Mouse (Mus musculus) neural tube, embryonic 15.5 days (tissue): Measurements from ENCODE around the gene Dusp2. TPM values are rescaled to one million over a fixed set of nuclear protein-coding genes. Genes with fewer than 3 reads are reported as not detected.
A peak's percentile ranks its signal among the peaks of the same experiment; 100 is the strongest.

ENCODE experiments used
- ATAC-seq: fragments of 200-750 bp; cut with Nextera tagmentation; 2 replicates; pipeline ENCODE4 v1.8.0; 2017; ENCODE audit warnings: mild to moderate bottlenecking, moderate TSS enrichment, moderate library complexity; ENCODE audit not compliant: low FRiP score
- H3K27ac ChIP-seq: fragments of 300-500 bp; sonication (generic); replicated peaks from 2 replicates; pipeline ENCODE4 v1.5.1; 2015; ENCODE audit warnings: mild to moderate bottlenecking, inconsistent platforms
- H3K27me3 ChIP-seq: fragments of 300-500 bp; sonication (generic); replicated peaks from 2 replicates; pipeline ENCODE4 v1.6.1; 2015; ENCODE audit warnings: inconsistent platforms
- H3K36me3 ChIP-seq: fragments of 300-500 bp; sonication (generic); 2 replicates; pipeline ENCODE4 v1.6.1; 2015; ENCODE audit warnings: inconsistent platforms
- H3K4me1 ChIP-seq: fragments of 300-500 bp; sonication (generic); 2 replicates; pipeline ENCODE4 v1.6.1; 2015; ENCODE audit warnings: inconsistent platforms
- H3K4me2 ChIP-seq: fragments of 300-500 bp; sonication (generic); 2 replicates; pipeline ENCODE4 v1.6.1; 2015; ENCODE audit warnings: inconsistent platforms, mild to moderate bottlenecking, moderate library complexity
- H3K4me3 ChIP-seq: fragments of 300-500 bp; sonication (generic); replicated peaks from 2 replicates; pipeline ENCODE4 v1.5.1; 2015; ENCODE audit warnings: mild to moderate bottlenecking, inconsistent platforms
- H3K9ac ChIP-seq: fragments of 300-500 bp; sonication (generic); replicated peaks from 2 replicates; pipeline ENCODE4 v1.6.1; 2015; ENCODE audit warnings: mild to moderate bottlenecking, inconsistent platforms
- H3K9me3 ChIP-seq: fragments of 300-500 bp; sonication (generic); replicated peaks from 2 replicates; pipeline ENCODE4 v1.6.1; 2016; ENCODE audit warnings: inconsistent platforms
- WGBS: fragments of 180-500 bp; shearing (Covaris S2); methylation state at CpG from one replicate; pipeline ENCODE4 v1.1.7; 2015; ENCODE audit warnings: mixed read lengths; 5-methylcytosine and 5-hydroxymethylcytosine counted together
- polyA plus RNA-seq: library from polyadenylated mRNA; unstranded; fragments of >200 nt; fragmentation: Nextera tagmentation; extraction: Ambion mirVana; gene quantifications from 2 replicates; pipeline ENCODE4 v1.2.1, GENCODE M21; 2015

Gene Dusp2
- polyA plus RNA-seq, 1 experiment from 2014 or later: 18.2 TPM

DNA sequence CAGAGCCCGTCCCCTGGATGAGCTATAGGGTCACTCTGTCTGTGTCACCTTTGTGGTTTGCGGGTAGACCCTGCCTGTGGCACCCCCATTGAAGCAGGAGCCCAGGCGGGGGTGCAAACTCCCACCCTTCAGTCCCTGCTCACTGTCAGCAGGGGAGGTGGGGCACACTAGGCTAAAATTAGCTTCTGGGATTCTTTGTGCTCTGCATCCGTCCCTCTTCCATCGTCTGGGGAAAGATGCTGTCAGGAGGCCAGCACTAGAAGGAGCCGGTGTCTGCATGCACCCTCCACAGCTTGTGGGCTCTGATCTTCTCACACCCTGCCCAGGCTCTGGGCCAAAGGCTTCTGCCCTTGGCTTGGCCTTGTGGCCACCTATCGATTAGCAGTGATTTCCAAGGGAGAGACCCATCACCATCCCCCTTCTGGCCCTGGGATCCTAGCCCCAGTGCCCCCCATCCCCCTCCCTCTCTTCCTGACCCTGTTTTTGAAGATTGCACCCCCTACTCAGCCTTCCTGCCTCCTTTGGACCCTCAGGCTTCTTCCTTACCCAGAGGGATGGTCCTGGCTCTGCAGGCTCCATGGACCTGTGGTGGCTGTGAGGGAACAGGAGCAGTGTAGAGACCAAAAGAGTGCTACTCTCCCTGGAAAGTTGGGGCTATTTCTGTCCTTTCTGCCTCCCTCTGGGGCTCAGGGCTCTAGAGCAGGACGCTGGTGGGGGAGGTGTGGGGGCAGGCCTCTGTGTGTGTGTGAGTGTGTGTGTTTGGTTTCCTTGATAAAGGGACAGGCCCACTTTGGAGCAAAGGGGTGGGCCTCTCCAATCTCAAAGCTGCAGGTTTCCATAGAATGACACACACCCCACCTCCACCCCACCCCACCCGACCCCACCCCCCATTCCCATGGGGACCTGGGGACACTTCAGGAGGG, 34.9 kb downstream of the Dusp2 start:
- Histone ChIP-seq H3K27ac (no peak overlapping the region), H3K4me3 (no peak overlapping the region), H3K9me3 (no peaks in the 10 kb centered on the region), H3K9ac (no peak overlapping the region), H3K4me1 (no peaks in the 10 kb centered on the region), H3K27me3 (peaks cover 19% of the 10 kb centered on the region), H3K4me2 (no peak overlapping the region), H3K36me3 (no peaks in the 10 kb centered on the region)
- no peak for ATAC-seq
- WGBS: 52% methylated on average over 9 of the region's 9 CpGs

DNA sequence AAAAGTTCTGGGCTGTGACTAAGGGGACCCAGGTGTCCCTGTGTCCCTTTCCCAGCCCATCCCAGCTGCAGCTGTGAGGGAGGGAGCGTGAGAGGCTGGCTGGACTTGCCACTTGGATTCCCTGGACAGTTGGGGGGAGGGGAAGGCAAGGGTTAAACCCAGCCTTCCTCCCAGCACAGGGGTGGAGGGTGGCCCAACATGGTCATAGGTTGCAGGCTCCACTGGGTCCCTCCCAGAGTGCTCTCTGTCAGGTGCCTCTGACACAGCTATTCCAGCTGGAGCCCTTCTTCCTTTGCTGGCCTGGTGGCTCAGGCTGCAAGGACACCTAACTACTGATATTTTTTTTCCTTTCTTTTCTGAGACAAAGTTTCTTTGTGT, 35.5 kb downstream of the Dusp2 start:
- no peak overlapping the region for H3K4me3 ChIP-seq
- no peaks in the 10 kb centered on the region for H3K4me1 ChIP-seq
- no peak for ATAC-seq
- H3K27ac ChIP-seq: no peak overlapping the region
- H3K36me3 ChIP-seq: no peaks in the 10 kb centered on the region
- H3K9me3 ChIP-seq: no peaks in the 10 kb centered on the region
- H3K27me3 ChIP-seq: peaks cover 13% of the 10 kb centered on the region
- no peak overlapping the region for H3K9ac ChIP-seq
- H3K4me2 ChIP-seq: no peak overlapping the region
- 100% methylated on average over 1 of the region's 1 CpGs for WGBS

DNA sequence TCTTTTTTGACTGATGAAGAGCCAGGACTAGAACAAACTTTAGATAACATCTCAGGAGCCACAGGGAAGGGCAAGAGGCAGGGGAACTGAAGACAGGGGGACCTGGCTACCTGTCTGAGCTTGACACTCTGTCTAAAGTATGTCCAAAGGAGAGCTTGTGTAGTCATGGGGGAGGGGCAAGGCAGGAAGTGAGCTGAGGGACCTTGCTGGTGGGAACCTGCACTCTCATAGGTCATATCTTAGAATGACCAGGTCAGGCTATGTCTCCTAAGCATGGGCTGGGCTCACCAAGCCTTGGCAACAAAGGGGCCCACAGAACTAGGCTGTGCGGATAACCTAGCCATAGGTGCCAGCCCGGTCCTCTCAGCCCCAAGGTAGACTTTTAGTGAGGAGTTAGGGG, 36.1 kb downstream of the Dusp2 start:
- WGBS: 88% methylated on average over 2 of the region's 2 CpGs
- no peaks in the 10 kb centered on the region for H3K9me3 ChIP-seq
- no peak overlapping the region for H3K27ac ChIP-seq
- no peak overlapping the region for H3K4me3 ChIP-seq
- ATAC-seq: no peak
- H3K9ac ChIP-seq: no peak overlapping the region
- H3K27me3 ChIP-seq: peaks cover 10% of the 10 kb centered on the region
- no peaks in the 10 kb centered on the region for H3K36me3 ChIP-seq
- H3K4me1 ChIP-seq: no peaks in the 10 kb centered on the region
- H3K4me2 ChIP-seq: no peak overlapping the region

DNA sequence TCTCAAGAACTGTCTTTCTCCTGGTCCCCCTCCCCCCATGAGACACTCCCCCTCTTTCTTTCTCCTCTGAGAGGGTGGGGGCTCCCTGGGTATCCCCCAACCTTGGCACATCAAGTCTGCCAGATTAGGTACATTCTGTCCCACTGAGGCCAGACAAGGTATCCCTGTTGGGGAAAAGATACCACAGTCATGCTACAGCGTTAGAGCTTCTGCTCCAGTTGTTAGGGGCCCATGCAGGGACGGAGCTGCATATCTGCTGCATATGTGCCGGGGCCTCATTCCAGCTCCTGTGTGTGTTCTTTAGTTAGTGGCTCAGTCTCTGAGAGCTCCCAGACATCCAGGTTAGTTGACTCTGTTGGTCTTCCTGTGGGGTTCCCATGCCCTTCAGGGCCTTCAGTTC, 38.2 kb downstream of the Dusp2 start:
- peaks cover 5% of the 10 kb centered on the region for H3K4me1 ChIP-seq
- H3K4me2 ChIP-seq: no peak overlapping the region
- no peaks in the 10 kb centered on the region for H3K36me3 ChIP-seq
- no peak overlapping the region for H3K27ac ChIP-seq
- H3K9ac ChIP-seq: no peak overlapping the region
- 88% methylated on average over 3 of the region's 3 CpGs for WGBS
- no peaks in the 10 kb centered on the region for H3K9me3 ChIP-seq
- no peaks in the 10 kb centered on the region for H3K27me3 ChIP-seq
- no peak for ATAC-seq
- no peak overlapping the region for H3K4me3 ChIP-seq

DNA sequence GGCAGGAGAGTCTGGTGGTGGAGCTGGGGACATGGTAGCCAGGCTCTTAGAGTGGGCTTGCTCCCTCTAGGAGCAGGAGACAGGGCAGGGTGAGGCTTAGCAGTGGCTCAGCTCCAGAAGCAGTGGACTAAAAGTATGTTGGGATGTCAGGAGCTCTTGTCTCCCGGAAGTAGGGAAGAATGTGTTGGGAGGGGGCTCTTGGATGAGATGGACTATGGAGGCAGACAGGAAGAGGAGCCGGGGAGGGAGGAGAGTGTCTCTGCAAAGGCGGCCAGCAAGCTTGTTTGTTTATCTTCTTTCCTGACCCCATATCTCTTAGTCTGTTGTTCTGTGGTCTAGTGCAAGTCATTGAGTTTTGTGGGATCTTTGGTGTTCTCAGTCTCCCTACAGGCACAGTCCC, 39.1 kb downstream of the Dusp2 start:
- H3K9ac ChIP-seq: no peak overlapping the region
- no peaks in the 10 kb centered on the region for H3K27me3 ChIP-seq
- peaks cover 5% of the 10 kb centered on the region for H3K4me1 ChIP-seq
- no peak for ATAC-seq
- H3K36me3 ChIP-seq: no peaks in the 10 kb centered on the region
- no peak overlapping the region for H3K4me3 ChIP-seq
- no peak overlapping the region for H3K4me2 ChIP-seq
- H3K9me3 ChIP-seq: no peaks in the 10 kb centered on the region
- no peak overlapping the region for H3K27ac ChIP-seq
- WGBS: 76% methylated on average over 3 of the region's 3 CpGs

DNA sequence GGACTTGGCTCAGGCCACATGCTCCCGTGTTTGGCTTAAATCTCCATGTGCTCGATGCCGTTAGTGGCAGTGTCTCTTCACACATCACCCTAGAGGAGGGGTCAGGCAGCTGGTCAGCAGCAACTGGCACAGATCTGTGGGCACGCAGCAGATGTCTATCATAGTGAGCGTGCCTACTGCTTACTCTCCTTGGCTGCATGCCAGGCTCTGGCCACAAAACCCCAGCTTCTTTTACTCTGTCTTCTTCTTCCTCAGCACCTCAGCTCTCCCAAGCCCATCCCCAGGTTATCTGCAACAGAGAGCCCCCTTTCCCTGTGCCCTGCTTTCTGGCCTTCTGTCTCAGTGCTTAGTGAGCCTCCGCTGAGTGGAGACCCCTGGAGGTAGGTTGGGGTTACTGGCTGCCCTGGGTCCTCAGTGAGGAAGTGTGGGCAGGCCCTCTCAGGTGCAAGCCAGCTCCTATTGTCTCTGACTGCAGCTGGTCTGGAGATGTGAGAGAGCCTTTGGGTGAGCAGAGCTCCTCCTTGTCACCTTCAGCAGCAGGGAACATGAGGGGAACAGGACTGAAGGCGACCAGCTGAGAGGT, 39.9 kb downstream of the Dusp2 start:
- no peaks in the 10 kb centered on the region for H3K36me3 ChIP-seq
- no peak overlapping the region for H3K9ac ChIP-seq
- H3K4me1 ChIP-seq: peaks cover 5% of the 10 kb centered on the region
- no peak overlapping the region for H3K4me2 ChIP-seq
- no peaks in the 10 kb centered on the region for H3K27me3 ChIP-seq
- no peak overlapping the region for H3K27ac ChIP-seq
- 50% methylated on average over 7 of the region's 7 CpGs for WGBS
- ATAC-seq: no peak
- H3K4me3 ChIP-seq: no peak overlapping the region
- no peaks in the 10 kb centered on the region for H3K9me3 ChIP-seq

DNA sequence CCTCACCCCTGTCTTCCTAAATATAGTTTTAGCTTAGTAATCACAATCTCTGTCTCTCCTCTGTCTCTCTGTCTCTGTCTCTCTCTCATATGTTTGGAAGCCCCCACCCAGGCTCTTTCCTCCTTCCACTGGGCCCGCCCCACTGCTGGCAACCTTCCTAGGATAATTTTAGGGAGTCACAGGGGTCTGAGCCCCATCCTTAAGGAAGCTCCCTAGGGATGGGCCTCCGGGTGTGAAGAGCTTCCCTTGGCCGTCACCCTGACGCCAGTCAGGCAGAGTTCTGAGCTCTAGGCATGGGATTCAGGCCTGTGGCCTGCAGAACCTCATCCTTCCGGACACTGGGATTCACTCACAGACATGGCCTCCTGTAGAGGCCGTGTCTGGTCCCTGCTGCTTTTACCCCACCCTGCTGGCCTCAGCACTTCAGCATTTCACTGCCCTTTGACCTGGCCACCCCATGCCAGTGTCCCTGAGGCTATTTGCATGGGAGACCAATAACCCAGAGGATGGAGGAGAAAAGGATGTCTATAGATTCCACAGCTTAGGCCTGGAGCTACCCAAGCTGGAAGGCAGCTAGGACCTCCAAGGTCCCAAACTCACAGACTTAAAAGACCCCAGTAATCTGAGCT, 40.6 kb downstream of the Dusp2 start:
- 87% methylated on average over 6 of the region's 6 CpGs for WGBS
- H3K27ac ChIP-seq: no peak overlapping the region
- no peaks in the 10 kb centered on the region for H3K9me3 ChIP-seq
- ATAC-seq: no peak
- H3K4me1 ChIP-seq: peaks cover 5% of the 10 kb centered on the region
- H3K9ac ChIP-seq: no peak overlapping the region
- H3K27me3 ChIP-seq: no peaks in the 10 kb centered on the region
- no peaks in the 10 kb centered on the region for H3K36me3 ChIP-seq
- no peak overlapping the region for H3K4me2 ChIP-seq
- H3K4me3 ChIP-seq: no peak overlapping the region

DNA sequence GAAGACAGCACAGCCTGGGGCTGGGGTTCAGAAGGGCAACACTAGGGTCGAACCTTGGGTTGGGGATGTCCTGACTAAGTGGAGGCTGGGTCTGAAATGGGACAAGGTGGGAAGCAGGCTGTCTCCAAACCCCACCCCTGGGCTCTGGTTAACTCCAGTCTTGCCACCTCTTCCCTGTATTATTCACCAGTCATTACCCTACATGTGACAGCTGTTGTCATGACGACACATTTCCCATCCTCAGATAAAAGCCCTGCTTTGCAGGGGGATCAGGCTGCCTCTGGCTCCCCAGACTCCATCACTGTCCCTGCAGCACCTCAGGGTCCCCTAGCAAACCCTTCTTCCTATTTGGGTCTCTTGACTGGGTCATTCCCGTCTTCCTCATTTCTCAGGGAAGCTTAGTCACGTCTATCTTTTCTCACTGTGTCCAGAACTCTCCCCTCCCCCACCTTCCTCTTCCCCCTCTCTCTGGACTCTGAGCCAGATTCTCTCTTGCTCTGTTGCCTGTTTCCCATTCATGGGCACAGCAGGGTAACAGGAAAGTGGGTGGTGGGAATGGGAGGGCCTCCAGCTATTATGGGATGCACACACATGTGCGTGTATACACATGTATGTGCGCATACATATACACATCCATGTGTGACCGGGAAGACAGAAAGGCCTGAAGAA, 42.1 kb downstream of the Dusp2 start:
- Histone ChIP-seq H3K27me3 (no peaks in the 10 kb centered on the region), H3K9me3 (no peaks in the 10 kb centered on the region), H3K4me3 (no peak overlapping the region), H3K4me2 (no peak overlapping the region), H3K27ac (no peak overlapping the region), H3K36me3 (no peaks in the 10 kb centered on the region), H3K9ac (no peak overlapping the region), H3K4me1 (peaks cover 5% of the 10 kb centered on the region)
- 65% methylated on average over 7 of the region's 7 CpGs for WGBS
- 0 out of 2 replicates have a peak, but pooled peaks have one; percentile 21 for ATAC-seq

DNA sequence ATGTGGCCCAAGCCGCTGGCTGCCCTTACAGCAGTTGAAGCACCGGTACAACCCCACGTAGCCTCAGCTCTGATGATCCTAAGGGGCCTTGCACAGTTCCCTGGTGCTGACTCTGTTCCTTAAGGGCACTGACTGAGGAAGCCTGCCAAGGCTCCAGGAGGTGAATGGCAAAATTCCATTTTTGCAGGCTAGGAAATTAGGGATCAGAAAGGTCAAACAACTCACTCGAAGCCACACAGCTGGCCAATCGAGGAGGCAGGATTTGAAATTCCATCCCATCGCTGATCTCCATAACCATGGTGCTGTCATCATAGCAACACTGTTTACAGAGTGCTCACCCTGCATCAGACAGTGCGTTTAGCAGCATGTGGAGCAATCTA, 42.6 kb downstream of the Dusp2 start:
- Histone ChIP-seq H3K4me1 (peaks cover 5% of the 10 kb centered on the region), H3K27me3 (no peaks in the 10 kb centered on the region), H3K4me3 (no peak overlapping the region), H3K9ac (no peak overlapping the region), H3K27ac (no peak overlapping the region), H3K9me3 (no peaks in the 10 kb centered on the region), H3K4me2 (no peak overlapping the region), H3K36me3 (no peaks in the 10 kb centered on the region)
- 70% methylated on average over 7 of the region's 7 CpGs for WGBS
- ATAC-seq: no peak

DNA sequence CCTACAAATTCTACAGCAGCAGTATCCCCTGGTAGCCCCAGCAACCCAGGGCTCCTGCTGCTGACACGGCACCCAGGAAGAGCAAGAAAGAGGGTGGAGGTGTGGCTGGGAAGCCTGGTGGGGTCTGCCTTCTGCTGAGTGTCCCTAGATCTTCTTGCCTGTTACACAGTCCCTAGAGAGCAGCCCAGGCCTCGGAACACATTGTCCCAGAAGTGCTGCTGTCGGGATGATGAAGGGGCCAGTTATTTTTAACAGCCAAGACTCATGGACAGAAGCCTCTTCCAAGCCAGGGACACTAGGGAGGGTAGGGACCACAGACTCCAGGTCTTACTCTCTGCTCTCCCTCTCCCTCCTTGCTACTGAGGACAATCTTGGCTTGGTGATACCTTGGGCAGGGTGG, 43.3 kb downstream of the Dusp2 start:
- no peaks in the 10 kb centered on the region for H3K27me3 ChIP-seq
- H3K4me3 ChIP-seq: no peak overlapping the region
- H3K36me3 ChIP-seq: no peaks in the 10 kb centered on the region
- H3K4me1 ChIP-seq: peaks cover 5% of the 10 kb centered on the region
- no peak for ATAC-seq
- H3K27ac ChIP-seq: no peak overlapping the region
- 68% methylated on average over 3 of the region's 3 CpGs for WGBS
- no peak overlapping the region for H3K4me2 ChIP-seq
- H3K9ac ChIP-seq: no peak overlapping the region
- no peaks in the 10 kb centered on the region for H3K9me3 ChIP-seq

DNA sequence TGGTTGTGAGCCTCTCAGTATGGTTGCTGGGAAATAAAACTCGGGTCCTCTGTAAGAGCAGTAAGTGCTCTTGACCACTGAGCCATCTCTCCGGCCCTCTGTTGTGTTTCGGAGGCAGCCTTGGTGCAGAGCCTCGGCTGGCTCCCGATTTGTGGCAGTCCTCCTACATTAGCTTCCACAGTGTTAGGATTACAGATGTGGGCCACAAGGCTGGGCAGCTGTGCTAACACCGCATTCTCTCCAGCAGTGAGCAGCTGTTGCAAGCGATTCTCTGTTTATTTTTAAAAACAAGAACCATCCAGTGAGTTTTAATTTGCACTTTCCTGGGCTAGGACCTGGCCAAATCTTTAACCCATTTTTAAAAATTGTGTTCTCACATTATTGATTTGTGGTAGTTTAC, 47.9 kb downstream of the Dusp2 start:
- no peak overlapping the region for H3K9ac ChIP-seq
- no peaks in the 10 kb centered on the region for H3K9me3 ChIP-seq
- H3K4me1 ChIP-seq: no peaks in the 10 kb centered on the region
- no peak overlapping the region for H3K4me3 ChIP-seq
- H3K36me3 ChIP-seq: no peaks in the 10 kb centered on the region
- no peak overlapping the region for H3K27ac ChIP-seq
- no peak for ATAC-seq
- H3K27me3 ChIP-seq: no peaks in the 10 kb centered on the region
- H3K4me2 ChIP-seq: no peak overlapping the region
- WGBS: 69% methylated on average over 7 of the region's 7 CpGs
